Mouse (Mus musculus) MEL (cell line): Measurements from ENCODE around the gene Ano2. TPM values are rescaled to one million over a fixed set of nuclear protein-coding genes. Genes with fewer than 3 reads are reported as not detected.

Experiments used
- DNase-seq: peaks from one replicate; pipeline ENCODE4 v3.0.0; 2011; ENCODE audit warnings: low read depth, low spot score
- H3K27ac ChIP-seq: 2 replicates; pipeline ENCODE4 v1.5.1; 2012; ENCODE audit warnings: low read depth, mild to moderate bottlenecking, control low read depth, low read length, moderate library complexity; ENCODE audit not compliant: control insufficient read depth
- H3K27me3 ChIP-seq, 2 experiments: fragments of 150-350 bp in 1 of 2; sonication (generic) in 1 of 2; 2 replicates each; pipeline ENCODE4 v1.6.1; 2012; ENCODE audit warnings: low read length in 2 of 2, mild to moderate bottlenecking in 2 of 2, improper control_type of control experiment in 1 of 2, moderate library complexity in 1 of 2; ENCODE audit not compliant: insufficient read depth in 2 of 2, control insufficient read depth in 1 of 2
- H3K36me3 ChIP-seq, 2 experiments: 2 replicates each; pipeline ENCODE4 v1.6.1; 2012 to 2014; ENCODE audit warnings: low read length in 2 of 2, improper control_type of control experiment in 1 of 2, inconsistent platforms in 1 of 2, mild to moderate bottlenecking in 1 of 2; ENCODE audit not compliant: insufficient read depth in 2 of 2, control insufficient read depth in 1 of 2
- H3K4me1 ChIP-seq, 2 experiments: fragments of 150-350 bp in 1 of 2; sonication (generic) in 1 of 2; 2 replicates each; pipeline ENCODE4 v1.6.1; 2012; ENCODE audit warnings: low read length in 2 of 2, improper control_type of control experiment in 1 of 2, mild to moderate bottlenecking in 1 of 2; ENCODE audit not compliant: insufficient read depth in 2 of 2, control insufficient read depth in 1 of 2
- H3K4me3 ChIP-seq, 2 experiments: fragments of 150-350 bp in 1 of 2; sonication (generic) in 1 of 2; 2 replicates each; pipeline ENCODE4 v1.5.1; 2012; ENCODE audit warnings: low read depth in 2 of 2, low read length in 2 of 2, mild to moderate bottlenecking in 2 of 2, moderate library complexity in 2 of 2, control low read depth in 1 of 2, improper control_type of control experiment in 1 of 2; ENCODE audit not compliant: control insufficient read depth in 1 of 2, insufficient read depth in 1 of 2
- H3K79me2 ChIP-seq: 2 replicates; pipeline ENCODE4 v1.6.1; 2012; ENCODE audit warnings: mild to moderate bottlenecking, low read length, moderate library complexity; ENCODE audit not compliant: control insufficient read depth, poor library complexity, insufficient read depth
- H3K9ac ChIP-seq: 2 replicates; pipeline ENCODE4 v1.6.1; 2012; ENCODE audit warnings: low read depth, mild to moderate bottlenecking, control low read depth, low read length, moderate library complexity; ENCODE audit not compliant: control insufficient read depth, poor library complexity, severe bottlenecking
- H3K9me3 ChIP-seq: fragments of 150-350 bp; sonication (generic); replicated peaks from 2 replicates; pipeline ENCODE4 v1.6.1; 2012; ENCODE audit warnings: mild to moderate bottlenecking, low read length, improper control_type of control experiment, moderate library complexity; ENCODE audit not compliant: insufficient read depth
- BHLHE40 ChIP-seq: IDR thresholded peaks from 2 replicates; pipeline ENCODE4 v1.6.1; 2012; ENCODE audit warnings: low read depth, mild to moderate bottlenecking, inconsistent platforms, low read length, improper control_type of control experiment, borderline replicate concordance
- CHD1 ChIP-seq: IDR thresholded peaks from 2 replicates; pipeline ENCODE4 v1.6.1; 2012; ENCODE audit warnings: low read depth, mild to moderate bottlenecking, inconsistent platforms, low read length, improper control_type of control experiment
- CHD2 ChIP-seq: IDR thresholded peaks from 2 replicates; pipeline ENCODE4 v1.6.1; 2011; ENCODE audit warnings: low read length, improper control_type of control experiment
- ELF1 ChIP-seq: IDR thresholded peaks from 2 replicates; pipeline ENCODE4 v1.6.1; 2014; ENCODE audit warnings: low read depth, mild to moderate bottlenecking, inconsistent platforms, low read length, improper control_type of control experiment, moderate library complexity
- ETS1 ChIP-seq: IDR thresholded peaks from 2 replicates; pipeline ENCODE4 v1.6.1; 2012; ENCODE audit warnings: low read depth, mild to moderate bottlenecking, inconsistent platforms, low read length, improper control_type of control experiment, moderate library complexity
- HCFC1 ChIP-seq: IDR thresholded peaks from 2 replicates; pipeline ENCODE4 v1.6.1; 2012; ENCODE audit warnings: low read depth, mild to moderate bottlenecking, inconsistent platforms, low read length, improper control_type of control experiment, moderate library complexity
- JUND ChIP-seq: IDR thresholded peaks from 2 replicates; pipeline ENCODE4 v1.6.1; 2011; ENCODE audit warnings: low read depth, mild to moderate bottlenecking, improper control_type of control experiment, low read length
- MAX ChIP-seq: IDR thresholded peaks from 2 replicates; pipeline ENCODE4 v1.6.1; 2011; ENCODE audit warnings: low read length, improper control_type of control experiment
- MAZ ChIP-seq: IDR thresholded peaks from 2 replicates; pipeline ENCODE4 v1.6.1; 2012; ENCODE audit warnings: low read depth, mild to moderate bottlenecking, inconsistent platforms, low read length, improper control_type of control experiment
- MEF2A ChIP-seq: IDR thresholded peaks from 2 replicates; pipeline ENCODE4 v1.6.1; 2014; ENCODE audit warnings: low read depth, mild to moderate bottlenecking, inconsistent platforms, low read length, improper control_type of control experiment; ENCODE audit not compliant: poor library complexity, insufficient replicate concordance, severe bottlenecking; ENCODE audit errors: extremely low read depth
- MXI1 ChIP-seq: IDR thresholded peaks from 2 replicates; pipeline ENCODE4 v1.6.1; 2011; ENCODE audit warnings: mild to moderate bottlenecking, low read depth, low read length, improper control_type of control experiment
- MYB ChIP-seq: IDR thresholded peaks from 2 replicates; pipeline ENCODE4 v1.6.1; 2011; ENCODE audit warnings: mild to moderate bottlenecking, low read depth, low read length, improper control_type of control experiment
- MYC ChIP-seq: IDR thresholded peaks from 2 replicates; pipeline ENCODE4 v1.6.1; 2011; ENCODE audit warnings: low read depth, mild to moderate bottlenecking, low read length, improper control_type of control experiment, moderate library complexity
- NELFE ChIP-seq: IDR thresholded peaks from 2 replicates; pipeline ENCODE4 v1.6.1; 2011; ENCODE audit warnings: low read depth, low read length, improper control_type of control experiment
- POLR2AphosphoS2 ChIP-seq: IDR thresholded peaks from 2 replicates; pipeline ENCODE4 v1.6.1; 2011; ENCODE audit warnings: low read length, improper control_type of control experiment
- POLR2AphosphoS5 ChIP-seq: IDR thresholded peaks from 2 replicates; pipeline ENCODE4 v1.6.1; 2012; ENCODE audit warnings: low read depth, borderline replicate concordance, mild to moderate bottlenecking, inconsistent platforms, low read length, moderate library complexity, mixed read lengths
- RAD21 ChIP-seq: IDR thresholded peaks from 2 replicates; pipeline ENCODE4 v1.6.1; 2011; ENCODE audit warnings: mild to moderate bottlenecking, low read depth, low read length, improper control_type of control experiment
- RCOR1 ChIP-seq: IDR thresholded peaks from 2 replicates; pipeline ENCODE4 v1.6.1; 2012; ENCODE audit warnings: low read depth, mild to moderate bottlenecking, inconsistent platforms, low read length, improper control_type of control experiment
- SIN3A ChIP-seq: IDR thresholded peaks from 2 replicates; pipeline ENCODE4 v1.6.1; 2012; ENCODE audit warnings: low read length, improper control_type of control experiment, inconsistent platforms
- SMC3 ChIP-seq: IDR thresholded peaks from 2 replicates; pipeline ENCODE4 v1.6.1; 2011; ENCODE audit warnings: low read depth, low read length, improper control_type of control experiment
- TAL1 ChIP-seq: IDR thresholded peaks from 2 replicates; pipeline ENCODE4 v1.6.1; 2012; ENCODE audit warnings: mild to moderate bottlenecking, inconsistent platforms, low read length, moderate library complexity, mixed read lengths
- TBP ChIP-seq: IDR thresholded peaks from 2 replicates; pipeline ENCODE4 v1.8.0; 2011; ENCODE audit warnings: low read depth, low read length, improper control_type of control experiment
- TCF12 ChIP-seq: IDR thresholded peaks from 2 replicates; pipeline ENCODE4 v1.6.1; 2014; ENCODE audit warnings: low read depth, mild to moderate bottlenecking, inconsistent platforms, low read length, improper control_type of control experiment, moderate library complexity
- UBTF ChIP-seq: IDR thresholded peaks from 2 replicates; pipeline ENCODE4 v1.6.1; 2012; ENCODE audit warnings: low read depth, mild to moderate bottlenecking, inconsistent platforms, low read length, improper control_type of control experiment, moderate library complexity, borderline replicate concordance; ENCODE audit not compliant: insufficient read depth
- USF1 ChIP-seq: IDR thresholded peaks from 2 replicates; pipeline ENCODE4 v1.6.1; 2014; ENCODE audit warnings: low read depth, mild to moderate bottlenecking, inconsistent platforms, low read length, improper control_type of control experiment, moderate library complexity
- USF2 ChIP-seq, 2 experiments: IDR thresholded peaks; 2 replicates each; pipeline ENCODE4 v1.6.1; 2011 to 2012; ENCODE audit warnings: improper control_type of control experiment in 2 of 2, low read length in 2 of 2, borderline replicate concordance in 1 of 2, inconsistent platforms in 1 of 2, low read depth in 1 of 2, mild to moderate bottlenecking in 1 of 2; ENCODE audit not compliant: insufficient read depth in 1 of 2
- ZC3H11A ChIP-seq: IDR thresholded peaks from 2 replicates; pipeline ENCODE4 v1.6.1; 2012; ENCODE audit warnings: low read depth, mild to moderate bottlenecking, inconsistent platforms, low read length, improper control_type of control experiment
- ZMIZ1 ChIP-seq: IDR thresholded peaks from 2 replicates; pipeline ENCODE4 v1.6.1; 2012; ENCODE audit warnings: low read depth, mild to moderate bottlenecking, inconsistent platforms, low read length, improper control_type of control experiment, moderate library complexity
- polyA plus RNA-seq, 2 experiments: library from polyadenylated mRNA; stranded (reverse) in 1 of 2; unstranded in 1 of 2; fragments of >175 nt in 1 of 2; fragments of >200 nt in 1 of 2; gene quantifications; 2 replicates each; pipeline versions ENCODE4 v1.2.1 to v1.2.4; 2012; ENCODE audit warnings: low replicate concordance in 2 of 2, low read depth in 1 of 2; ENCODE audit not compliant: insufficient read length in 2 of 2, insufficient read depth in 1 of 2, missing spikeins in 1 of 2
- total RNA-seq: library from RNA; depleted of rRNA; stranded (reverse); fragments of 300-350 nt; gene quantifications from 2 replicates; pipeline ENCODE4 v1.2.3, GENCODE M21; 2012; rRNA removed

Ano2 gene
- total RNA-seq = not detected in 2 replicates
- not detected for polyA plus RNA-seq

DNA sequence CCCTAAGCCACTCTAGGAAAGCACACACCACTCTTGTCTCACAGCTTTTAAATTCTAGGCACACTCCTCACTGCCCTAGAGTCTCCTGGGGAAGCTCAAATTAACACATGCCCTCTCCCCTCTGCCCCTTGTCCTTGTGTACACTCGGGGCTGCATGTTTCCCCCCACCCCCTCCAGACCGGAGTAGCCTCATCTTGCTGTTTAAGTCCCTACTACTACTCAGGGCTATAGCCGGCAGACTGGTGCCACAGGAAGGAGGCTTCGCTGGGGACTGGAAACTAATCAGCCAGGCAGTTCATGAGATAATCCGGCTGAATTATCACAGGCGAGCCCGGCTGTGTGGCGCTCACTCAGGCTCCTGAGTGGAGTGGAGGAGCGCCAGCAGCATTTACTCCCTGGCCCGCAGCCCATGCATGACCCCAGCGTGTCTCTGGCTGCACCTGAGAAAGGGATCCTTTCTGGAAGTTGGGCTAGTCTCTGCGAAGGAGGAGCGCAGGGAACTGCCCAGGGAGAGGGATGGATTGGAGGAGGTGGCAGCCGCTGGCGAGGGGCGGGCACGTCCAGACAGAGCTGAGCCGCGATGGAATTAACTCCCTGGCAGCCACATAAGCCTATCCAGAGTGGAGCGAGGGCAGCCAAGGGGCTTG is at the start of gene Ano2:
Ano2 (plus strand) TSS at position 363 of the 647 bp plus-strand sequence.
- DNase-seq = no peak
- no peak within 1 kb of the TSS for H3K27ac ChIP-seq
- no peak within 1 kb of the TSS for H3K4me3 ChIP-seq
- H3K36me3 ChIP-seq = no peaks in the 10 kb centered on the region
- H3K9ac ChIP-seq = no peak within 1 kb of the TSS
- no peaks in the 10 kb centered on the region for H3K9me3 ChIP-seq
- H3K4me1 ChIP-seq = no peaks in the 10 kb centered on the region
- H3K79me2 ChIP-seq = no peaks in the 10 kb centered on the region
- no peaks in the 10 kb centered on the region for H3K27me3 ChIP-seq
- TF ChIP-seq POLR2AphosphoS2 = no peak
- TF ChIP-seq MYB = no peak
- TF ChIP-seq SIN3A = no peak
- TF ChIP-seq CHD2 = no peak
- no peak for TF ChIP-seq JUND
- no peak for TF ChIP-seq CHD1
- no peak for TF ChIP-seq MEF2A
- TF ChIP-seq MYC = no peak
- TF ChIP-seq MAX = no peak
- no peak for TF ChIP-seq MAZ
- no peak for TF ChIP-seq USF1
- no peak for TF ChIP-seq ZMIZ1
- TF ChIP-seq TBP = no peak
- TF ChIP-seq ETS1 = no peak
- no peak for TF ChIP-seq SMC3
- TF ChIP-seq RAD21 = no peak
- TF ChIP-seq HCFC1 = no peak
- TF ChIP-seq USF2 (IDR thresholded peaks at IDR 0.05; ENCODE audit: borderline replicate concordance in 1 of 2, insufficient read depth in 1 of 2, low read depth in 1 of 2, low read length in 2 of 2) = no peak
- no peak for TF ChIP-seq ELF1
- TF ChIP-seq MXI1 = no peak

DNA sequence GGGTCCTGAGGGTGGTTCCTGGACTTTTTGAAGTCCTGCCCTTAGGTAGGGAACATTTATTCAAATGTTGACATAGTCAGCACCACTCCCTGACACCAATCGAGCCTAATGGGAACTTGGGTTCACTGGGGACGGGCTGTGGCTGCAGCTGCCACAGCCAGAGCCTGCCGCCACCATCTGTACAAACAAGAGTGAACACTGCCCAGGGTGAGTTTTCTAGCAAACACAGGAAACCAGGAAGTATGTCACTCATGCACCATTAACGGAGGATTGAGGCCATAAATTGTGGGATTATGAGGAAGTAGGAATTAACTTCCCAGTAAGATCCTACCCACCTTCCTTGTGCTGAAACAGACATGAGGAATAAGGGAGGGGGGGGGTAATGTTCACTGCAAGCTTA is 49.7 kb upstream of the Ano2 start:
- H3K9me3 ChIP-seq = no peaks in the 10 kb centered on the region
- no peaks in the 10 kb centered on the region for H3K27me3 ChIP-seq
- H3K36me3 ChIP-seq = no peaks in the 10 kb centered on the region
- no peak overlapping the region for H3K4me3 ChIP-seq
- TF ChIP-seq TAL1 (no peak), TCF12 (no peak), ZC3H11A (no peak), POLR2AphosphoS2 (no peak), NELFE (no peak), SIN3A (no peak), MAX (no peak), POLR2AphosphoS5 (no peak), BHLHE40 (no peak), MEF2A (no peak), RCOR1 (no peak), UBTF (no peak)
- no peak overlapping the region for H3K9ac ChIP-seq
- DNase-seq = no peak
- H3K79me2 ChIP-seq = no peaks in the 10 kb centered on the region
- H3K27ac ChIP-seq = no peak overlapping the region
- H3K4me1 ChIP-seq = no peaks in the 10 kb centered on the region
